Mouse (Mus musculus): ENCODE measurements around the gene Ces3a. TPM values are rescaled to one million over a fixed set of nuclear protein-coding genes. Genes with fewer than 3 reads are reported as not detected.
"Not testable (repeated sequence)": the region's sequence is repeated elsewhere in the genome, so short reads cannot be mapped to it uniquely, and the experiment has no call there.

The Ces3a gene
- polyA plus RNA-seq, 1 experiment: 0.93 TPM

DNA sequence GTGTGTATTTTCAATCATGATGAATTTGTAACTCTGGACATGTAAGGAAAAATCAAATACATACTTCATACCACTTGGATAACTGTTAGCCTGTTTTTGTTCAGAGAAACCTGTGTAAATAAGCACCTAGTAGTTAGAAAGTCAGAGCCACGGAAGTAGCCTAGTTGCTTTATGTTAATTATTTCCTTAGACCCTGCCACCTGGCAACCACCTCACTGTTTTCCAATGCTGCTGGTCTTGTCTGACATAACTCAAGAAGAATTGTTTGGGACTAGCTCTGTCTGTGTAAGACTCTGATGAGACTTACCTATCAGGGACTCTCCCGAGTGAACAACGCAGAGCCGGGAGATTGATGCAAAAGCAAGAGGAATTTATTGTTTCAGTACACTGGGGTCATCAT, 28.2 kb downstream of the Ces3a start:
- no peaks in the 10 kb centered on the region for H3K27me3 ChIP-seq (ENCODE audit: control insufficient read depth, insufficient read depth, low read length)
- no peak overlapping the region for H3K27ac ChIP-seq (ENCODE audit: control insufficient read depth, insufficient read depth, low read depth, low read length)
- H3K4me1 ChIP-seq (ENCODE audit: control insufficient read depth, insufficient read depth, low read length): no peaks in the 10 kb centered on the region
- no peak overlapping the region for H3K4me3 ChIP-seq (ENCODE audit: control insufficient read depth, low read depth, low read length)
- no peaks in the 10 kb centered on the region for H3K36me3 ChIP-seq (ENCODE audit: control insufficient read depth, insufficient read depth, low read length)
- TF ChIP-seq CTCF (IDR thresholded peaks at IDR 0.05; ENCODE audit: control insufficient read depth, insufficient read depth, insufficient replicate concordance, low read depth, low read length) (no peak), POLR2A (IDR thresholded peaks at IDR 0.05; ENCODE audit: control insufficient read depth, low read depth, low read length) (no peak)

DNA sequence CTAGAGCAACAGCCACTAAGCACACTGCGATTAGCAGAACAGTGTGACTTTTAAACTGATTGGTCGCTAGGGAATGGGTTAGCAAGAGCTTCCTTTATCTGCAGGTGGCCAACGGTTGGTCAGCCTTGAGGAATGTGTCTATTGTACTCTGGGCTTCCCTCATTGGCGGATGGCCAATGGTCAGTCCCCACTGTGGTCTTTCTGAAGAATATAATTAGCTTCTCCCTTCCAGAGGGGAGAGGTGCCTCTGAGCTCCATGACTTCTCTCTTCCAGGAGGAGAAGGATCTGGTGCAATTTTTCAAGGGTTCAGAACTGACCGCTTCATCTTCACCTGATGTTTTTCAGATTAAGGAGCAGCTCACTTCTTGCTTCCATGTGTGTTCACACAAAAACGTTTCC, 28.7 kb downstream of the Ces3a start:
- Histone ChIP-seq H3K27me3 (ENCODE audit: control insufficient read depth, insufficient read depth, low read length) (no peaks in the 10 kb centered on the region), H3K27ac (ENCODE audit: control insufficient read depth, insufficient read depth, low read depth, low read length) (no peak overlapping the region), H3K36me3 (ENCODE audit: control insufficient read depth, insufficient read depth, low read length) (no peaks in the 10 kb centered on the region), H3K4me1 (ENCODE audit: control insufficient read depth, insufficient read depth, low read length) (no peaks in the 10 kb centered on the region), H3K4me3 (ENCODE audit: control insufficient read depth, low read depth, low read length) (no peak overlapping the region)
- TF ChIP-seq POLR2A (IDR thresholded peaks at IDR 0.05; ENCODE audit: control insufficient read depth, low read depth, low read length): no peak
- TF ChIP-seq CTCF (IDR thresholded peaks at IDR 0.05; ENCODE audit: control insufficient read depth, insufficient read depth, insufficient replicate concordance, low read depth, low read length): no peak

DNA sequence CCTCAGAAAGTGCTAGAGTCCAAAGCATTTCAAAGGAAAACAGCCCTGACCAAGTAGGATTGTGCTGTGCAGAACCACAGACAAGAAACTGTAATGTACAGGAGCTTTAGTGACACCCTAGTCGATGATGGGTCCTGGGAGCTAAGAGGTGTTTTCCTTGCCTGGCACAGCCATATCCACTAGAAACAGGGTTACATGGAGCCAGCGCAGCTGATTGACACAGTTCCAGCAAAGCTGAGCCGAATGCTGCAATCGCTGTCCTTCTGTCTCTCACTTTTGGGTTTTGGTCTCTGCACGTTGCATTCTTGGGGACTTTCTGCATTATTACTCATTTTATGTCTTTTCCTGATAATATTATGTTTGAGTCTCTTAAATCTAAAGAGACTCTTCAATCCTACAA, 30.2 kb downstream of the Ces3a start:
- Histone ChIP-seq H3K36me3 (ENCODE audit: control insufficient read depth, insufficient read depth, low read length) (no peaks in the 10 kb centered on the region), H3K4me1 (ENCODE audit: control insufficient read depth, insufficient read depth, low read length) (no peaks in the 10 kb centered on the region), H3K27me3 (ENCODE audit: control insufficient read depth, insufficient read depth, low read length) (no peaks in the 10 kb centered on the region), H3K27ac (ENCODE audit: control insufficient read depth, insufficient read depth, low read depth, low read length) (no peak overlapping the region), H3K4me3 (ENCODE audit: control insufficient read depth, low read depth, low read length) (no peak overlapping the region)
- no peak for TF ChIP-seq CTCF (IDR thresholded peaks at IDR 0.05; ENCODE audit: control insufficient read depth, insufficient read depth, insufficient replicate concordance, low read depth, low read length)
- TF ChIP-seq POLR2A (IDR thresholded peaks at IDR 0.05; ENCODE audit: control insufficient read depth, low read depth, low read length): no peak

DNA sequence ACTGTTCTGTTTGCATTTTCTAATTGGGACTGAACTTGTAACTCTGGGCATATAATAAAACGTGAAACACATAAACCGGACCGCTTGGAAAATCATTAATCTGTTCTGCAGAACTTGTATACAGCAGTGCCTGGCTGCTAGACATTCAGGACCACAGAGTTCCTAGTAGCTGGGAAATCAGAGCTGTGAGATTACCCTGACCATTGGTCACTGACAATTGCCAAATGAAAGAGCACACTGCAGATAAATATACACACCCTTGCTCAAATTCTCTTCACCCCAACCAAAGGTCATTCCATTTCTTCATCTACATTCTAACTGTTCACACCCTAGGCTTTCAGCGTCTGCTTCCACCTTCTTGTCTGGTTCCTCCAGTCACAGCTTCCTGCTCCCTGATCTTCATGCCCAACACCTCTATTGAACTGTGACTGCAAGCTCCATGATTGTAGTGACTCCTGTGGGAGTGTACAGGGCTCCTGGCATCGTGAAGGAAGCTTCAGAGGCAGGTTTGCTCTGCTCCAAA, 32.5 kb downstream of the Ces3a start:
- Histone ChIP-seq H3K36me3 (ENCODE audit: control insufficient read depth, insufficient read depth, low read length) (no peaks in the 10 kb centered on the region), H3K27ac (ENCODE audit: control insufficient read depth, insufficient read depth, low read depth, low read length) (no peak overlapping the region), H3K4me1 (ENCODE audit: control insufficient read depth, insufficient read depth, low read length) (no peaks in the 10 kb centered on the region), H3K27me3 (ENCODE audit: control insufficient read depth, insufficient read depth, low read length) (no peaks in the 10 kb centered on the region), H3K4me3 (ENCODE audit: control insufficient read depth, low read depth, low read length) (no peak overlapping the region)
- no peak for TF ChIP-seq CTCF (IDR thresholded peaks at IDR 0.05; ENCODE audit: control insufficient read depth, insufficient read depth, insufficient replicate concordance, low read depth, low read length)
- TF ChIP-seq POLR2A (IDR thresholded peaks at IDR 0.05; ENCODE audit: control insufficient read depth, low read depth, low read length): no peak

DNA sequence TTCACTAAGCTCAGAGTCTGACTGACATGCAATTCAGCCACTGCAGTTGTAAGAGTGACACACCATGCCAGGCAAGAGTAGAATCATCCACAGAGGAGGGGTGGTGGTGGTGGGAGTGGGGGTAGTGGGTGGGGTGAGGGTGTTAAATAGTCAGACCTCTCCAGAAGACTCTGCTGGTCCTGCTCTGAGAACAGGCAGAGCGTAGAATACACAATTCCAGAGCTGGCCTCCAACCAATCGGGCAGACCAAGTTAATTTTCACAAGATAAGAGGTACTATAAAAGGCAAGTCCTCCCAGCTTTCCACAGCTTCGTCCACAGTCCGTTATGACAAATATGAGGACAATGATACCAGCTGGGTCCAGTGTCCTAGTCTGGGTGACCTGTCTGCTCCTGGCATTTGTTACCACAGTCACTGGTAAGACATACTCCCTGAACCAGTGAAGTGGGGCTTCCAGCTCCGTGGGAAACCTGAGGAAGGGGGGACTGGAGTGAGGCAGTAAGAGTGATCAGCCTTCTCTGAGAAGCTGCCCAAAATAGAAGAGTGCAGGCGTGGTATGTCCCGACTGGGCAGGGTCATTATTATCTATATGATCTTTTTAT, 35.1 kb downstream of the Ces3a start, which contains the start of gene Ces3b:
Gene Ces3b (plus strand): TSS at position 305 of the 602 bp plus-strand sequence.
- TF ChIP-seq POLR2A (IDR thresholded peaks at IDR 0.05; ENCODE audit: control insufficient read depth, low read depth, low read length) (no peak), CTCF (IDR thresholded peaks at IDR 0.05; ENCODE audit: control insufficient read depth, insufficient read depth, insufficient replicate concordance, low read depth, low read length) (no peak)
- Histone ChIP-seq H3K27me3 (ENCODE audit: control insufficient read depth, insufficient read depth, low read length) (no peaks in the 10 kb centered on the region), H3K36me3 (ENCODE audit: control insufficient read depth, insufficient read depth, low read length) (no peaks in the 10 kb centered on the region), H3K4me3 (ENCODE audit: control insufficient read depth, low read depth, low read length) (no peak within 1 kb of the TSS), H3K27ac (ENCODE audit: control insufficient read depth, insufficient read depth, low read depth, low read length) (no peak within 1 kb of the TSS), H3K4me1 (ENCODE audit: control insufficient read depth, insufficient read depth, low read length) (no peaks in the 10 kb centered on the region)

DNA sequence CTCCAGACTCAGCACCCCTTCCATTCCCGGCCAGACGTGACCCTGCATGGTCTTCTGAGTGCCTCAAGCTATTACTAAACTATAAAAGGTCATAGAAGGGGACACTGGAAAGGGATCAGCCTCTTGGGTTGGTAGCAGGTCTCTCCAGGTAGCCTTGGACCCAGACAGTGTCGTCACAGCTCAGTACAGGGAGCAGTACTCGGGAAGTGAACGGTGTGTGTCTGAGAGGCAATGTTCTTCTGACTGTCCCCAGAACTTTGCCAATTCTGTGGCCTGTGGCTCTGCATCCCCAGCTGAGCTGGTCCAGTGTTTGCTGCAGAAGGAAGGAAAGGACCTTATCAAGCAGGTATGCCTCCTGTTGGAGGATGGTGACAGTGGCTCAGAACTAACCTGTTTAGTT, 39.8 kb downstream of the Ces3a start:
- H3K4me1 ChIP-seq (ENCODE audit: control insufficient read depth, insufficient read depth, low read length); H3K27me3 ChIP-seq (ENCODE audit: control insufficient read depth, insufficient read depth, low read length); H3K36me3 ChIP-seq (ENCODE audit: control insufficient read depth, insufficient read depth, low read length); H3K27ac ChIP-seq (ENCODE audit: control insufficient read depth, insufficient read depth, low read depth, low read length); H3K4me3 ChIP-seq (ENCODE audit: control insufficient read depth, low read depth, low read length): not testable (repeated sequence)

DNA sequence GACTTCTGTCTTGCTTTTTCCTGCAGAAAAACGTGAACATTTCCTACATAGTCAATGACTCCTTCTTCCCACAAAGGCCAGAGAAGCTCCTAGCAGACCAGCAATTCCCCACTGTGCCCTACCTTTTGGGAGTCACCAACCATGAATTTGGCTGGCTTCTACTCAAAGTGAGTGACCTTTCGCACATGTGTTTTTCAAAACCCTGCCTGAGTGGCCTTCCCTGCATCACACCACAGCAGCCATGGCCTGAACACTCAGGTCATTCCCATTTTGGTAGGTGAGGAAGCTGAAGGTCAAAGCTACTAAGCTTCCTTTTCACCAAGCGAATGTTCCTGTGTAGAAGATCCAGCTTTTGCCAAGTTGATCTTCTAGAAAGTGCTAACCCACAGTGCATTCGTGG, 40.2 kb downstream of the Ces3a start:
- Histone ChIP-seq H3K4me1 (ENCODE audit: control insufficient read depth, insufficient read depth, low read length) (no peaks in the 10 kb centered on the region), H3K36me3 (ENCODE audit: control insufficient read depth, insufficient read depth, low read length) (no peaks in the 10 kb centered on the region), H3K4me3 (ENCODE audit: control insufficient read depth, low read depth, low read length) (no peak overlapping the region), H3K27ac (ENCODE audit: control insufficient read depth, insufficient read depth, low read depth, low read length) (no peak overlapping the region), H3K27me3 (ENCODE audit: control insufficient read depth, insufficient read depth, low read length) (no peaks in the 10 kb centered on the region)
- TF ChIP-seq CTCF (IDR thresholded peaks at IDR 0.05; ENCODE audit: control insufficient read depth, insufficient read depth, insufficient replicate concordance, low read depth, low read length) (no peak), POLR2A (IDR thresholded peaks at IDR 0.05; ENCODE audit: control insufficient read depth, low read depth, low read length) (no peak)

DNA sequence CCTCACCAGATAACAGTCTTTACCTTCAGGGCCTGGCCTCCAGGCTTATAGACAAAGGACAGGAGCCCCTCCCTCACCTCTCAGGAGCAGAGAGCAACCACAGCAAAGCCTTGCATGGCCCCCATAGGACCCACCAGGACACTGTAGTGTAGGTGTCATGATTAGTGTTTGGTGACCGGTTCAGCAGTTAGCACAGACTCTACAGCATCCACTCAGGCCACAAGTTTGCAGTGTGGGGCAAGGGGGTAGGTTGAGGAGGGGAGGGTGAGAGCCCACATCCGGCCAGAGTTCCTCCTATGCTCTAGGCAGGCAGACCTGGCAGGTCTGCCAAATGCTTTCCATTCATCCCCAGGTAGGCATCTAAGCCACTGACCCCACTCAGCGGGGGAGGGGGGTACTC, 45.6 kb downstream of the Ces3a start:
- Histone ChIP-seq H3K27ac (ENCODE audit: control insufficient read depth, insufficient read depth, low read depth, low read length) (no peak overlapping the region), H3K4me3 (ENCODE audit: control insufficient read depth, low read depth, low read length) (no peak overlapping the region), H3K4me1 (ENCODE audit: control insufficient read depth, insufficient read depth, low read length) (no peaks in the 10 kb centered on the region), H3K27me3 (ENCODE audit: control insufficient read depth, insufficient read depth, low read length) (no peaks in the 10 kb centered on the region), H3K36me3 (ENCODE audit: control insufficient read depth, insufficient read depth, low read length) (no peaks in the 10 kb centered on the region)
- TF ChIP-seq POLR2A (IDR thresholded peaks at IDR 0.05; ENCODE audit: control insufficient read depth, low read depth, low read length) (no peak), CTCF (IDR thresholded peaks at IDR 0.05; ENCODE audit: control insufficient read depth, insufficient read depth, insufficient replicate concordance, low read depth, low read length) (no peak)

DNA sequence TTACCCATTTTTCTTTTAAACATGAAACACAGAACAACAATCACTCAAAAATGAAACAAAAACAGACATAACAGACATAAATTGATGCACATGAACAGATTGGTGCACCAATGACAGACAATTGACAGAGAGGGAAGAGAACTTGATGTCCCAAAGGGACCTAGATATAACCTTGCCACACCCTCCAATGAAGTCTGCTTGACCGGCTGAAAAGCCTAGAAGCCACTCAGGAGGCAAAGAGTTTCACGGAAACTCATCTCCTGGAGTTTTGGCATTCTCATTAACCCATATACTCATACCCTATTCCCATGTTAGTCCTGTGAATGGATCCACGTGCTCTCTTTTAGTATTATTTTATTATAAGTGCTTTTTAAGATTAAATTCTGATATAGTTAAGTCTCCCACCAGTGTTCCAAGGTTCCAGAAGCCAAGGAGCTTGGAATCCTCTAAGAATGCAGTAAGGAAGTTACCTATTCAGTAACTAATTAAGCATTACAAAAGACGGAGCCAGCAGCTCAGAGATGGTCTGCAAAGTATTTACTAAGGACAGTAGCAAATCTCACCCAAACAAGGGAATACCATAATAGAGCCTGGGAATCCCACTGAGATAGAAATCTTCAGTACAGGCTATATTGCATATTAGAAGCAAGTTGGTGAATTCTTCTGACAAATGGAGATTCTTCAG, 53.8 kb downstream of the Ces3a start:
- H3K36me3 ChIP-seq (ENCODE audit: control insufficient read depth, insufficient read depth, low read length); H3K4me3 ChIP-seq (ENCODE audit: control insufficient read depth, low read depth, low read length); H3K27me3 ChIP-seq (ENCODE audit: control insufficient read depth, insufficient read depth, low read length); H3K4me1 ChIP-seq (ENCODE audit: control insufficient read depth, insufficient read depth, low read length); H3K27ac ChIP-seq (ENCODE audit: control insufficient read depth, insufficient read depth, low read depth, low read length): not testable (repeated sequence)

DNA sequence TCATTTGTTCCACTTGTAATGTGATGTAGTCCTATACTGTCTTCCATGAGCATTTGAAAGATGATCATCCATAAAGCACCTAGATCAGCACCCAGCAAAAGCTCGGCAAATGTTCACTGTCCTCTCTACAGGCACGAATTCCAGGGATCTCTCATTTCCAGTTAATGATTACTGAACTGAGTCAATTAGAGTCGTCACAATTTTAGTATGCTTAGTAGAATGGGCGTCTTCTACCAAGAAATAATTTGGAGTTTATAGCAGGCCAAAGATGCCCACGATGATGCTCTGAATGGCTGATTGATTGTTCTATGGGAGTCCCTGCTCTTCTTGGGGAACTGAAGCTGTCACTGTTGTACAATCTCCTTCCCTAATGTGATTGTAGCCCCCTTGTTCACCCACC, 55.3 kb downstream of the Ces3a start:
- not testable (repeated sequence) for H3K27ac ChIP-seq (ENCODE audit: control insufficient read depth, insufficient read depth, low read depth, low read length); H3K4me1 ChIP-seq (ENCODE audit: control insufficient read depth, insufficient read depth, low read length); H3K4me3 ChIP-seq (ENCODE audit: control insufficient read depth, low read depth, low read length); H3K27me3 ChIP-seq (ENCODE audit: control insufficient read depth, insufficient read depth, low read length); H3K36me3 ChIP-seq (ENCODE audit: control insufficient read depth, insufficient read depth, low read length)

All from testis, adult 2 months (tissue).